Mouse (Mus musculus) limb, embryonic 10.5 days (tissue): ENCODE data around the gene Rtn4r. TPM values are rescaled to one million over a fixed set of nuclear protein-coding genes. Genes with fewer than 3 reads are reported as not detected.
A peak's percentile ranks its signal among the peaks of the same experiment; 100 is the strongest.

Source experiments
- DNase-seq: peaks from one replicate; pipeline ENCODE4 v3.0.0-alpha.2; 2017; ENCODE audit warnings: low spot score
- H3K27ac ChIP-seq: fragments of 300-500 bp; sonication (generic); 2 replicates; pipeline ENCODE4 v1.5.1; 2016; ENCODE audit warnings: mild to moderate bottlenecking
- H3K27me3 ChIP-seq: fragments of 300-500 bp; sonication (generic); 2 replicates; pipeline ENCODE4 v1.6.1; 2016; ENCODE audit warnings: low read depth, mild to moderate bottlenecking; ENCODE audit not compliant: poor library complexity, severe bottlenecking
- H3K36me3 ChIP-seq: fragments of 300-500 bp; sonication (generic); 2 replicates; pipeline ENCODE4 v1.6.1; 2016; ENCODE audit warnings: mild to moderate bottlenecking, moderate library complexity
- H3K4me1 ChIP-seq: fragments of 300-500 bp; sonication (generic); 2 replicates; pipeline ENCODE4 v1.6.1; 2016
- H3K4me3 ChIP-seq: fragments of 300-500 bp; sonication (generic); 2 replicates; pipeline ENCODE4 v1.5.1; 2016; ENCODE audit warnings: mild to moderate bottlenecking, moderate library complexity
- H3K9me3 ChIP-seq: fragments of 300-500 bp; sonication (generic); replicated peaks from 2 replicates; pipeline ENCODE4 v1.6.1; 2016; ENCODE audit warnings: mild to moderate bottlenecking
- WGBS: fragments of 180-500 bp; shearing (Covaris S2); methylation state at CpG from one replicate; pipeline ENCODE4 v1.1.7; 2016; 5-methylcytosine and 5-hydroxymethylcytosine counted together
- polyA plus RNA-seq: library from polyadenylated mRNA; unstranded; fragments of >200 nt; fragmentation: Nextera tagmentation; extraction: Ambion mirVana; gene quantifications from 2 replicates; pipeline ENCODE4 v1.2.1, GENCODE M21; 2016

Gene Rtn4r
- polyA plus RNA-seq, 1 experiment from 2014 or later = 3.8 TPM

- DNase-seq = peak; percentile 68
- Histone ChIP-seq H3K4me1 (peaks cover 68% of the 10 kb centered on the region), H3K9me3 (no peaks in the 10 kb centered on the region), H3K36me3 (no peaks in the 10 kb centered on the region), H3K27me3 (peaks cover 62% of the 10 kb centered on the region), H3K27ac (peak overlapping the region; percentile 61; the same call in 1 of the 2 replicates), H3K4me3 (no peak overlapping the region; the same call in 1 of the 2 replicates)
- WGBS = 17% methylated on average over 6 of the region's 6 CpGs
Measured at GRCm38 (mm10) chr16:18148208-18148876, 20.9 kb downstream of the Rtn4r start.

- Histone ChIP-seq H3K36me3 (no peaks in the 10 kb centered on the region), H3K4me1 (peaks cover 75% of the 10 kb centered on the region), H3K27ac (peak overlapping the region; percentile 61; the same call in 1 of the 2 replicates), H3K4me3 (no peak overlapping the region), H3K9me3 (no peaks in the 10 kb centered on the region), H3K27me3 (peaks cover 67% of the 10 kb centered on the region)
- DNase-seq = no peak
- 42% methylated on average over 6 of the region's 6 CpGs for WGBS
Measured at GRCm38 (mm10) chr16:18149205-18149604, 21.8 kb downstream of the Rtn4r start.

GRCm38 (mm10) chr16:18152189-18152588, 24.7 kb downstream of the Rtn4r start:
- Histone ChIP-seq H3K4me3 (no peak overlapping the region), H3K4me1 (peaks cover 83% of the 10 kb centered on the region), H3K36me3 (no peaks in the 10 kb centered on the region), H3K27me3 (peaks cover 49% of the 10 kb centered on the region), H3K9me3 (no peaks in the 10 kb centered on the region), H3K27ac (peak overlapping the region; percentile 48; the same call in 1 of the 2 replicates)
- WGBS = 93% methylated on average over 12 of the region's 12 CpGs
- no peak for DNase-seq

- no peak for DNase-seq
- Histone ChIP-seq H3K9me3 (no peaks in the 10 kb centered on the region), H3K4me3 (no peak overlapping the region), H3K27ac (0 out of 2 replicates have a peak overlapping the region, but pooled peaks have one; percentile 19), H3K36me3 (no peaks in the 10 kb centered on the region), H3K27me3 (peaks cover 42% of the 10 kb centered on the region), H3K4me1 (peaks cover 78% of the 10 kb centered on the region)
- WGBS = 91% methylated on average over 9 of the region's 9 CpGs
Measured at GRCm38 (mm10) chr16:18152769-18153445, 25.5 kb downstream of the Rtn4r start.

- WGBS = 32% methylated on average over 14 of the region's 14 CpGs
- Histone ChIP-seq H3K27ac (peak overlapping the region; percentile 33; the same call in 1 of the 2 replicates), H3K4me1 (peaks cover 60% of the 10 kb centered on the region)
Measured at GRCm38 (mm10) chr16:18154521-18155171, 27.2 kb downstream of the Rtn4r start.

GRCm38 (mm10) chr16:18156579-18157350, 29.3 kb downstream of the Rtn4r start:
- DNase-seq = peak; percentile 49
- no peak overlapping the region for H3K4me3 ChIP-seq
- peaks cover 65% of the 10 kb centered on the region for H3K4me1 ChIP-seq
- peaks cover 28% of the 10 kb centered on the region for H3K27me3 ChIP-seq
- 17% methylated on average over 12 of the region's 12 CpGs for WGBS
- no peaks in the 10 kb centered on the region for H3K9me3 ChIP-seq
- peak overlapping the region; percentile 79 for H3K27ac ChIP-seq
- no peaks in the 10 kb centered on the region for H3K36me3 ChIP-seq

More at GRCm38 (mm10) chr16:18154521-18155171, 27.2 kb downstream of the Rtn4r start:
- Histone ChIP-seq H3K27me3 (peaks cover 48% of the 10 kb centered on the region), H3K36me3 (no peaks in the 10 kb centered on the region), H3K9me3 (no peaks in the 10 kb centered on the region), H3K4me3 (no peak overlapping the region)
- DNase-seq = no peak

GRCm38 (mm10) chr16:18159255-18159654, 31.8 kb downstream of the Rtn4r start:
- Histone ChIP-seq H3K27me3 (0 out of 2 replicates have a peak, but pooled peaks cover 6% of the 10 kb centered on the region), H3K36me3 (no peaks in the 10 kb centered on the region), H3K9me3 (no peaks in the 10 kb centered on the region), H3K4me1 (peaks cover 63% of the 10 kb centered on the region), H3K4me3 (no peak overlapping the region), H3K27ac (no peak overlapping the region)
- no peak for DNase-seq
- WGBS = 88% methylated on average over 6 of the region's 6 CpGs

- no peaks in the 10 kb centered on the region for H3K36me3 ChIP-seq
- H3K4me1 ChIP-seq = peaks cover 60% of the 10 kb centered on the region
- WGBS = 80% methylated on average over 1 of the region's 1 CpGs
- no peak for DNase-seq
- no peaks in the 10 kb centered on the region for H3K9me3 ChIP-seq
- 0 out of 2 replicates have a peak, but pooled peaks cover 6% of the 10 kb centered on the region for H3K27me3 ChIP-seq
- no peak overlapping the region for H3K27ac ChIP-seq
- H3K4me3 ChIP-seq = no peak overlapping the region
Measured at GRCm38 (mm10) chr16:18159778-18160177, 32.3 kb downstream of the Rtn4r start.

GRCm38 (mm10) chr16:18160514-18160913, 33.1 kb downstream of the Rtn4r start:
- WGBS = 74% methylated on average over 7 of the region's 7 CpGs
- no peak for DNase-seq
- Histone ChIP-seq H3K4me3 (no peak overlapping the region), H3K36me3 (no peaks in the 10 kb centered on the region), H3K27me3 (0 out of 2 replicates have a peak, but pooled peaks cover 6% of the 10 kb centered on the region), H3K4me1 (peaks cover 57% of the 10 kb centered on the region), H3K9me3 (no peaks in the 10 kb centered on the region), H3K27ac (no peak overlapping the region)

- 0 out of 2 replicates have a peak overlapping the region, but pooled peaks have one; percentile 9 for H3K27ac ChIP-seq
- no peak for DNase-seq
- peaks cover 60% of the 10 kb centered on the region for H3K4me1 ChIP-seq
- H3K4me3 ChIP-seq = no peak overlapping the region
- 0 out of 2 replicates have a peak, but pooled peaks cover 6% of the 10 kb centered on the region for H3K27me3 ChIP-seq
- 72% methylated on average over 1 of the region's 1 CpGs for WGBS
- H3K36me3 ChIP-seq = no peaks in the 10 kb centered on the region
- no peaks in the 10 kb centered on the region for H3K9me3 ChIP-seq
Measured at GRCm38 (mm10) chr16:18161190-18161589, 33.7 kb downstream of the Rtn4r start.

GRCm38 (mm10) chr16:18164642-18165238, 37.3 kb downstream of the Rtn4r start:
- DNase-seq = no peak
- Histone ChIP-seq H3K4me3 (no peak overlapping the region), H3K27me3 (peaks cover 9% of the 10 kb centered on the region; the same call in 1 of the 2 replicates), H3K27ac (no peak overlapping the region), H3K36me3 (no peaks in the 10 kb centered on the region), H3K9me3 (no peaks in the 10 kb centered on the region), H3K4me1 (peaks cover 52% of the 10 kb centered on the region)
- 35% methylated on average over 2 of the region's 2 CpGs for WGBS
